Mouse (Mus musculus) hematopoietic multipotent progenitor cell, adult 10-12 weeks (in vitro differentiated cells): Measurements from ENCODE around the gene Lifr. TPM values are rescaled to one million over a fixed set of nuclear protein-coding genes. Genes with fewer than 3 reads are reported as not detected.

ENCODE experiments used
- polyA plus RNA-seq: library from polyadenylated mRNA; stranded (reverse); fragments of >175 nt; gene quantifications from 2 replicates; pipeline ENCODE4 v1.2.3, GENCODE M21; 2012; ENCODE audit warnings: low replicate concordance

The Lifr gene
- 3.2 and 19.9 TPM in 2 replicates for polyA plus RNA-seq

DNA sequence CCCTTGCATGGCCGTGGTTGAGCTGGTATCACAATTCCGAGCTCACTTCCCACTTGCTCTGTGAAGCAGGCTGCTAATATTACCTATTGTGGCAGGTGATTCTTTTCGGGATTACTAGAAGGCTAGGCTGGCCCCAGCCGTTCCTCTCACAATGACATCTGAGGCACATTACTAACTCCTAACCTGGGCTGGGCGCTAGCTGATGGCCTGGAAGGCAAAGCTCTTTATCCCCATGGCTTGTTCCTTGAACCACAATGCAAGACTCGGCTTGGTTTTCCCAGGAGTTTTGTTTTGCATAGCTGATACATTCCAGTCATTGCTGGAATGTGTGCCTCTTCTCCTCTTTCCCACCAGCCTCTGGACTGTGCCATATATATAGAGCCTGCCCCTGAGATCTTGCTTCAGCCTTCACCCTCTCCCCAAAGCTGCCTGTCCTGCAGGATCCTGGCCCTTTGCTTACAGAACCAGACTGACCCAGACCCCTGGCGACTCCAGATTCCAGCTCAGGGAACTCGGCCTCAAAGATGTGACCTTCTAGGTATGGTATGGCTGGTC is at the start of gene Lifr:
Lifr (plus strand) TSS at position 404 of the 555 bp plus-strand sequence.

Other genes starting within 250 kb of the Lifr start
- 0.06 TPM in 1 of 2 replicates, not detected in the other for gene Osmr, start 215.6 kb upstream of the Lifr start, polyA plus RNA-seq